Mouse (Mus musculus) lung, embryonic 14.5 days (tissue): Measurements from ENCODE around the gene Rere. TPM values are rescaled to one million over a fixed set of nuclear protein-coding genes. Genes with fewer than 3 reads are reported as not detected.
A peak's percentile ranks its signal among the peaks of the same experiment; 100 is the strongest.
"Not testable (repeated sequence)": the region's sequence is repeated elsewhere in the genome, so short reads cannot be mapped to it uniquely, and the experiment has no call there.

ENCODE experiments used
- ATAC-seq: fragments of 200-750 bp; cut with Nextera tagmentation; 2 replicates; pipeline ENCODE4 v1.8.0; 2017; ENCODE audit warnings: mild to moderate bottlenecking, moderate TSS enrichment, moderate library complexity; ENCODE audit not compliant: insufficient read depth
- DNase-seq: peaks from one replicate; pipeline ENCODE4 v3.0.0-alpha.2; 2015
- H3K27ac ChIP-seq: fragments of 300-500 bp; sonication (generic); 2 replicates; pipeline ENCODE4 v1.5.1; 2014; ENCODE audit warnings: low read depth, mild to moderate bottlenecking, moderate library complexity
- H3K27me3 ChIP-seq: fragments of 300-500 bp; sonication (generic); 2 replicates; pipeline ENCODE4 v1.6.1; 2014; ENCODE audit warnings: low read length, control low read depth; ENCODE audit not compliant: insufficient read depth
- H3K36me3 ChIP-seq: fragments of 300-500 bp; sonication (generic); 2 replicates; pipeline ENCODE4 v1.6.1; 2014; ENCODE audit warnings: control low read depth; ENCODE audit not compliant: insufficient read depth
- H3K4me1 ChIP-seq: fragments of 300-500 bp; sonication (generic); 2 replicates; pipeline ENCODE4 v1.6.1; 2014; ENCODE audit warnings: antibody characterized with exemption, control low read depth; ENCODE audit not compliant: insufficient read depth
- H3K4me2 ChIP-seq: fragments of 300-500 bp; sonication (generic); 2 replicates; pipeline ENCODE4 v1.6.1; 2014; ENCODE audit warnings: mild to moderate bottlenecking
- H3K4me3 ChIP-seq: fragments of 300-500 bp; sonication (generic); 2 replicates; pipeline ENCODE4 v1.5.1; 2014; ENCODE audit warnings: low read depth, low read length
- H3K9ac ChIP-seq: fragments of 300-500 bp; sonication (generic); 2 replicates; pipeline ENCODE4 v1.6.1; 2014
- H3K9me3 ChIP-seq: fragments of 300-500 bp; sonication (generic); 2 replicates; pipeline ENCODE4 v1.6.1; 2016; ENCODE audit warnings: low read depth, low read length, control low read depth
- CTCF ChIP-seq: IDR thresholded peaks from 2 replicates; pipeline ENCODE4 v1.5.1; 2016; ENCODE audit warnings: antibody characterized with exemption, low read depth
- WGBS: fragments of 180-500 bp; shearing (Covaris S2); extraction: QIAGEN DNeasy Blood & Tissue Kit; methylation state at CpG from one replicate; pipeline ENCODE4 v1.1.7; 2014; 5-methylcytosine and 5-hydroxymethylcytosine counted together
- polyA plus RNA-seq: library from polyadenylated mRNA; unstranded; fragments of >200 nt; fragmentation: Nextera tagmentation; extraction: Ambion mirVana; gene quantifications from 2 replicates; pipeline ENCODE4 v1.2.1, GENCODE M21; 2014

Rere gene
- polyA plus RNA-seq, 1 experiment from 2014 or later = 41.5 TPM

- 41% methylated on average over 10 of the region's 10 CpGs for WGBS
These were observed 191.4 kb downstream of the Rere start for GRCm38 (mm10) chr4:150472751-150473436.

GRCm38 (mm10) chr4:150473437-150474070 lies 192.1 kb downstream of the Rere start:
- H3K27ac ChIP-seq = no peak overlapping the region
- no peak for ATAC-seq

More at GRCm38 (mm10) chr4:150472751-150473436, 191.4 kb downstream of the Rere start:
- H3K4me3 ChIP-seq = no peak overlapping the region
- DNase-seq = no peak
- no peak overlapping the region for H3K27ac ChIP-seq
- no peak overlapping the region for H3K4me2 ChIP-seq
- no peak overlapping the region for H3K9ac ChIP-seq
- no peaks in the 10 kb centered on the region for H3K4me1 ChIP-seq
- H3K9me3 ChIP-seq = no peaks in the 10 kb centered on the region
- peaks cover 32% of the 10 kb centered on the region for H3K36me3 ChIP-seq
- TF ChIP-seq CTCF = no peak
- H3K27me3 ChIP-seq = no peaks in the 10 kb centered on the region
- ATAC-seq = no peak

GRCm38 (mm10) chr4:150474086-150474485 lies 192.6 kb downstream of the Rere start:
- no peak overlapping the region for H3K9ac ChIP-seq
- H3K27ac ChIP-seq = no peak overlapping the region
- no peak overlapping the region for H3K4me2 ChIP-seq
- no peaks in the 10 kb centered on the region for H3K27me3 ChIP-seq
- no peaks in the 10 kb centered on the region for H3K9me3 ChIP-seq
- H3K4me1 ChIP-seq = no peaks in the 10 kb centered on the region
- H3K36me3 ChIP-seq = peaks cover 35% of the 10 kb centered on the region
- ATAC-seq = no peak
- no peak for TF ChIP-seq CTCF
- WGBS = 74% methylated on average over 7 of the region's 7 CpGs
- H3K4me3 ChIP-seq = no peak overlapping the region
- DNase-seq = no peak

More at GRCm38 (mm10) chr4:150473437-150474070, 192.1 kb downstream of the Rere start:
- Histone ChIP-seq H3K4me1 (no peaks in the 10 kb centered on the region), H3K9ac (no peak overlapping the region), H3K36me3 (peaks cover 36% of the 10 kb centered on the region), H3K9me3 (no peaks in the 10 kb centered on the region), H3K4me2 (no peak overlapping the region), H3K27me3 (no peaks in the 10 kb centered on the region), H3K4me3 (no peak overlapping the region)
- no peak for TF ChIP-seq CTCF
- no peak for DNase-seq
- 88% methylated on average over 4 of the region's 4 CpGs for WGBS

- ATAC-seq (no peak), DNase-seq (peak; percentile 43)
- TF ChIP-seq CTCF = peak; percentile 30; the same call in 1 of the 2 replicates
- H3K27me3 ChIP-seq = no peaks in the 10 kb centered on the region
- peaks cover 37% of the 10 kb centered on the region for H3K36me3 ChIP-seq
- H3K27ac ChIP-seq = no peak overlapping the region
- no peaks in the 10 kb centered on the region for H3K4me1 ChIP-seq
- WGBS = 50% methylated on average over 5 of the region's 5 CpGs
- no peak overlapping the region for H3K4me2 ChIP-seq
- H3K9me3 ChIP-seq = no peaks in the 10 kb centered on the region
- no peak overlapping the region for H3K9ac ChIP-seq
- no peak overlapping the region for H3K4me3 ChIP-seq
These were observed 194.8 kb downstream of the Rere start for GRCm38 (mm10) chr4:150476258-150476657.

- ATAC-seq = no peak
- DNase-seq = no peak
- peaks cover 36% of the 10 kb centered on the region for H3K36me3 ChIP-seq
These were observed 196.6 kb downstream of the Rere start for GRCm38 (mm10) chr4:150478006-150478405.

GRCm38 (mm10) chr4:150483081-150483480 lies 201.6 kb downstream of the Rere start:
- not testable (repeated sequence) for H3K27me3 ChIP-seq, H3K4me3 ChIP-seq
- 86% methylated on average over 4 of the region's 5 CpGs for WGBS

More at GRCm38 (mm10) chr4:150478006-150478405, 196.6 kb downstream of the Rere start:
- Histone ChIP-seq H3K4me3 (no peak overlapping the region), H3K9ac (no peak overlapping the region), H3K27me3 (no peaks in the 10 kb centered on the region), H3K4me1 (no peaks in the 10 kb centered on the region), H3K9me3 (no peaks in the 10 kb centered on the region), H3K4me2 (no peak overlapping the region), H3K27ac (no peak overlapping the region)
- no peak for TF ChIP-seq CTCF
- 91% methylated on average over 6 of the region's 6 CpGs for WGBS

GRCm38 (mm10) chr4:150486097-150486496 lies 204.7 kb downstream of the Rere start:
- H3K36me3 ChIP-seq = 0 out of 2 replicates have a peak, but pooled peaks cover 9% of the 10 kb centered on the region
- DNase-seq (no peak), ATAC-seq (no peak)
- no peak for TF ChIP-seq CTCF
- 41% methylated on average over 2 of the region's 2 CpGs for WGBS
- H3K9me3 ChIP-seq = no peaks in the 10 kb centered on the region
- H3K9ac ChIP-seq = no peak overlapping the region
- no peak overlapping the region for H3K27ac ChIP-seq
- no peak overlapping the region for H3K4me3 ChIP-seq
- H3K27me3 ChIP-seq = no peaks in the 10 kb centered on the region
- no peak overlapping the region for H3K4me2 ChIP-seq
- H3K4me1 ChIP-seq = peaks cover 7% of the 10 kb centered on the region

More at GRCm38 (mm10) chr4:150483081-150483480, 201.6 kb downstream of the Rere start:
- peaks cover 31% of the 10 kb centered on the region for H3K36me3 ChIP-seq
- not testable (repeated sequence) for ATAC-seq, H3K27ac ChIP-seq, H3K9ac ChIP-seq, H3K4me1 ChIP-seq, H3K4me2 ChIP-seq, H3K9me3 ChIP-seq, DNase-seq
